Mouse (Mus musculus) ZHBTc4 (cell line): ENCODE data around the gene Rpl29.
A peak's percentile ranks its signal among the peaks of the same experiment; 100 is the strongest.

ENCODE experiments used
- DNase-seq: peaks from one replicate; pipeline ENCODE4 v3.0.0-alpha.2; 2011; ENCODE audit warnings: low read depth, low spot score

Rpl29 gene

GRCm38 (mm10) chr9:106472321-106472720 is 43.1 kb downstream of the Rpl29 start:
- DNase-seq = no peak

GRCm38 (mm10) chr9:106473081-106473752 is 44.0 kb downstream of the Rpl29 start:
- no peak for DNase-seq

- DNase-seq = no peak
Observed at GRCm38 (mm10) chr9:106473753-106474105, 44.5 kb downstream of the Rpl29 start.

- DNase-seq = peak; percentile 93
Observed at GRCm38 (mm10) chr9:106474456-106474855, 45.2 kb downstream of the Rpl29 start.

GRCm38 (mm10) chr9:106475046-106475445 is 45.8 kb downstream of the Rpl29 start:
- peak; percentile 87 for DNase-seq

- DNase-seq = no peak
Observed at GRCm38 (mm10) chr9:106475663-106476001, 46.4 kb downstream of the Rpl29 start, which contains the start of gene Rrp9. Gene Rrp9 (plus strand): TSS chr9:106475963.

- peak; percentile 69 for DNase-seq
Observed at GRCm38 (mm10) chr9:106476002-106476923, 47.0 kb downstream of the Rpl29 start.

GRCm38 (mm10) chr9:106476924-106477484 is 47.8 kb downstream of the Rpl29 start, which contains the start of gene Parp3:
Gene Parp3 (minus strand): TSS chr9:106476949.
- DNase-seq = peak; percentile 100

- DNase-seq = no peak
Observed at GRCm38 (mm10) chr9:106477649-106478048, 48.4 kb downstream of the Rpl29 start.

- DNase-seq = no peak
Observed at GRCm38 (mm10) chr9:106478101-106478500, 48.8 kb downstream of the Rpl29 start.

GRCm38 (mm10) chr9:106480541-106480940 is 51.3 kb downstream of the Rpl29 start:
- no peak for DNase-seq

GRCm38 (mm10) chr9:106481075-106481474 is 51.8 kb downstream of the Rpl29 start:
- no peak for DNase-seq
